Mouse (Mus musculus) bone marrow macrophage, adult 2 months (primary cell): Measurements from ENCODE around the gene Tlr12. TPM values are rescaled to one million over a fixed set of nuclear protein-coding genes. Genes with fewer than 3 reads are reported as not detected.

ENCODE experiments used
- H3K27ac ChIP-seq: 2 replicates; pipeline ENCODE4 v1.5.1; 2012; ENCODE audit warnings: low read depth, low read length; ENCODE audit not compliant: insufficient read depth
- H3K4me1 ChIP-seq: 2 replicates; pipeline ENCODE4 v1.6.1; 2012; ENCODE audit warnings: low read length; ENCODE audit not compliant: control insufficient read depth, insufficient read depth
- H3K4me3 ChIP-seq: 2 replicates; pipeline ENCODE4 v1.5.1; 2012; ENCODE audit warnings: mild to moderate bottlenecking, low read length, moderate library complexity; ENCODE audit not compliant: insufficient read depth
- CTCF ChIP-seq: IDR thresholded peaks from 2 replicates; pipeline ENCODE4 v1.5.1; 2012; ENCODE audit warnings: low read depth, mild to moderate bottlenecking, low read length, moderate library complexity
- POLR2A ChIP-seq: IDR thresholded peaks from 2 replicates; pipeline ENCODE4 v1.6.1; 2012; ENCODE audit warnings: mild to moderate bottlenecking, low read depth, low read length, borderline replicate concordance
- polyA plus RNA-seq: library from polyadenylated mRNA; stranded (reverse); fragments of >200 nt; gene quantifications from 2 replicates; pipeline ENCODE4 v1.2.4, GENCODE M21; 2012; ENCODE audit not compliant: missing spikeins, insufficient read depth, insufficient read length

Gene Tlr12
- polyA plus RNA-seq, 1 experiment: not detected

DNA sequence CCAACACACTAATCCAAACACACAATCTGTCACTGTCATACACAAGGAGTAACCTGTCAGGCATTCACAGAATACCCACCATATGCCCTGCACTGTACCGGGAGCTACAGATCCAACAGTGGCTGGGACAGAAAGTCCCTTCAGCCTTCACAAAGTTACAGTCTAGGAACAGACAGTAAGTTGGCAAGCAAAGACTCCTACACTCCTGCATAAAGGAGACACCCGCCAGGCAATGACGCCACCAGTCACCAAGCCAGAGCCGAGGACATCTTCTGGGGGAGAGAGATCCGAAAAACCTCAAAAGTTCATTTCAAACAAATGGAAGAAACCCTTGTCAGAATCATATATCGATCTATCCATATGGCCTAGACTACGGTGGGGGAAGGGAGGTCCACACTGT is 11.8 kb downstream of the Tlr12 start:
- no peak overlapping the region for H3K4me3 ChIP-seq
- TF ChIP-seq CTCF (no peak), POLR2A (no peak)
- no peak overlapping the region for H3K27ac ChIP-seq
- H3K4me1 ChIP-seq: peaks cover 7% of the 10 kb centered on the region

- no peak for TF ChIP-seq CTCF
- no peak for TF ChIP-seq POLR2A
- H3K4me1 ChIP-seq: peaks cover 4% of the 10 kb centered on the region
Observed at GRCm38 (mm10) chr4:128597801-128598560, 20.4 kb downstream of the Tlr12 start.

DNA sequence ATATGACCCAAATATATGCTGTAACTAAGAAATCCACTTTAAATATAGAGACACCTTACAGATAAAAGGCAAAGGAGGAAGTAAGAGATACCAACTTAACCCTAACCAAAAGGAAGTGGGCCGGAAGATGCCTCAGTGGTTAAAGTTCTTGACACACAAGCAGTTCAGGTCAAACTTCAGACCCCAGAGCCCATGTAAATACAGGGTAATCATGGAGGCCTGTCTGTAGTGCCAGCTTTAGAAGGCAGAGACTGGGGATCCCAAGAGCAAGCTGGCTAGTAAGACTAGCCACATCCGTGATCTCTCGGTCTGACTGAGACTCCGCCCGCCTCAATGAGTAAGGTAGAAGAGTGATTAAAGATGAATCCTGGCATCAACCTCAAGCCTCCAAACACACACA is 24.4 kb downstream of the Tlr12 start:
- no peak for TF ChIP-seq CTCF
- no peak for TF ChIP-seq POLR2A
- H3K27ac ChIP-seq: no peak overlapping the region
- no peak overlapping the region for H3K4me3 ChIP-seq
- peaks cover 4% of the 10 kb centered on the region for H3K4me1 ChIP-seq

More at GRCm38 (mm10) chr4:128597801-128598560, 20.4 kb downstream of the Tlr12 start:
- no peak overlapping the region for H3K4me3 ChIP-seq
- H3K27ac ChIP-seq: no peak overlapping the region

DNA sequence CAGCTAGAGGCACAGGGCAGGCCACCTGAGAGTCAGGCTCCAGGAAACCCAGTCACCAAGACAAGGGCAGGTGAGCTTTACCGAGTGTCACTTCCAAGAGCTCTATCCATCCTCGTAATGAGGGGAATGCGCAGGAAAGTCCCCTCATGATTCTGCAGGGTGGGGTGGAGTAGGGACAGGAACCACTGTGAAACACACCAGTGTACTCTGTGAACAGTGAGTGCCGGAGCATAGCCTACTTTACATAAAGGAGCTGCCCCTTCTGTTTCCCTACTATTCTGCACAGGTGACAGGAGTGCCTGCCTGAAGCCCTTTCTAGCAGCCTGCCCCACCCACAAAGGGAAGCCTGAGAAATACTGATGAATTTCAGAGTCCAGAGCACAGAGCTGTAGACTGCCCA is 25.1 kb downstream of the Tlr12 start:
- Histone ChIP-seq H3K4me1 (peaks cover 4% of the 10 kb centered on the region), H3K4me3 (no peak overlapping the region), H3K27ac (no peak overlapping the region)
- no peak for TF ChIP-seq POLR2A

GRCm38 (mm10) chr4:128579182-128579581 is 39.2 kb downstream of the Tlr12 start:
- no peak overlapping the region for H3K4me3 ChIP-seq
- TF ChIP-seq CTCF: peak; percentile 72
- no peak for TF ChIP-seq POLR2A
- H3K4me1 ChIP-seq: no peaks in the 10 kb centered on the region
- H3K27ac ChIP-seq: no peak overlapping the region

DNA sequence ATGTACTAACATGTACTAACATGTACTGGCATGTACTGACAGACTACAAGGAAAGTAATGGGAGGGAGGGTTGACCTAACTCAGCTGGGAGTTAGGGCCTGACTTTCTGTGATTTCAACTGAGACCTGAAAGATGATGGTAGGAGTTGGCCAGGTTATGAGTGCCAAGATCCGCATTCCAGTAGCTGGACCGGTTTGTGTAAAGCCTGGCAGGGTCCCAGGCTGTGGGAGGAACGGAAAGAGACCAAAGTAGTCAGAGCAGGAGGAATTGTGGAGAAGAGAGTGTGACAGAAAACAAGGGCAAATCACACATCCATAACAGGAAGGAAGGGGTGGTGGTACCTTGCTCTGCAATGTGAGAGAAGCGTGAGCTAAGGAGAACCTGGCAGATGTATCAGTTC is 42.6 kb downstream of the Tlr12 start:
- Histone ChIP-seq H3K27ac (no peak overlapping the region), H3K4me3 (no peak overlapping the region), H3K4me1 (no peaks in the 10 kb centered on the region)
- no peak for TF ChIP-seq POLR2A
- no peak for TF ChIP-seq CTCF

Other genes starting within 250 kb of the Tlr12 start
- 2.5 and 2.6 TPM in 2 replicates for gene Zscan20, start 8.5 kb downstream of the Tlr12 start, polyA plus RNA-seq
- gene Phc2, start 36.1 kb upstream of the Tlr12 start, polyA plus RNA-seq: 61.4 and 62.7 TPM in 2 replicates
- gene A3galt2, start 136.7 kb upstream of the Tlr12 start, polyA plus RNA-seq: 0.16 TPM in 1 of 2 replicates, not detected in the other
- 17.6 and 21.3 TPM in 2 replicates for gene Zfp362, start 187.4 kb upstream of the Tlr12 start, polyA plus RNA-seq